Mouse (Mus musculus): ENCODE measurements around the gene Nectin3.

- TF ChIP-seq JUND (IDR thresholded peaks at IDR 0.05; ENCODE audit: low read depth, low read length) (no peak), CHD2 (IDR thresholded peaks at IDR 0.05; ENCODE audit: low read length) (no peak), USF1 (IDR thresholded peaks at IDR 0.05; ENCODE audit: low read depth, low read length) (no peak), POLR2A (IDR thresholded peaks at IDR 0.05; ENCODE audit: control insufficient read depth in 1 of 2, insufficient read depth in 1 of 2, low read depth in 1 of 2, low read length in 2 of 2, poor library complexity in 1 of 2) (no peak)
These were observed 109.6 kb downstream of the Nectin3 start for GRCm38 (mm10) chr16:46388527-46389414.
